Mouse (Mus musculus): ENCODE measurements around the gene Adig. TPM values are rescaled to one million over a fixed set of nuclear protein-coding genes. Genes with fewer than 3 reads are reported as not detected.

The Adig gene
- polyA plus RNA-seq, 1 experiment from 2014 or later, result not detected

DNA sequence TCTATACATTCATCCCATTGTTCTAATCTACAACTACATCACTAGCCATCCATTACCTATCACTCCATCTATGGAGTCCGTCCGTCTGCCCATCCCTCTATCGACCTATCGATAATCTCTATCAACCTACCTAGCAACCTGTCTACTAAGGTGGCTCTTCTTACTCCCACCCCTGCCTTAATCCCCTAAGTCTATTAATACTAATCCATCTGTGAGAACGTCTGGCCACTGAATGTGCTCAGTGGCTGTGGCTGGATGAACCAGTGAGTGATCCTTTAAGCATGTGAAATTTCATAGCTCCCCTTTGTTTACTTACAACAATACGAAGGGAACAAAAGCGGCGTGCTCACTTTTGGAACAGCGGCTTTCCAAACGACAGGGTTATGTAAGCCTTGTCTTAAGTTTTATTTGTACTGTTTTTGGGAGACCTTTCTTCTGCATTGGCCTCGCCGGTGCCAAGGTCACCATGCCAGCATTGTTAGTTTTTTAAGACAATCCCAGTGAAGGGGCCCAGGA lies 11.5 kb downstream of the Adig start:
- H3K4me3 ChIP-seq, result no peak overlapping the region
- 87% methylated on average over 12 of the region's 12 CpGs for WGBS
- no peaks in the 10 kb centered on the region for H3K36me3 ChIP-seq
- no peaks in the 10 kb centered on the region for H3K9me3 ChIP-seq
- no peak overlapping the region for H3K27ac ChIP-seq
- no peak for DNase-seq (ENCODE audit: low spot score)
- H3K4me1 ChIP-seq, result peaks cover 6% of the 10 kb centered on the region; the same call in 1 of the 2 replicates
- 0 out of 2 replicates have a peak, but pooled peaks cover 4% of the 10 kb centered on the region for H3K27me3 ChIP-seq (ENCODE audit: insufficient read depth, poor library complexity, severe bottlenecking)

DNA sequence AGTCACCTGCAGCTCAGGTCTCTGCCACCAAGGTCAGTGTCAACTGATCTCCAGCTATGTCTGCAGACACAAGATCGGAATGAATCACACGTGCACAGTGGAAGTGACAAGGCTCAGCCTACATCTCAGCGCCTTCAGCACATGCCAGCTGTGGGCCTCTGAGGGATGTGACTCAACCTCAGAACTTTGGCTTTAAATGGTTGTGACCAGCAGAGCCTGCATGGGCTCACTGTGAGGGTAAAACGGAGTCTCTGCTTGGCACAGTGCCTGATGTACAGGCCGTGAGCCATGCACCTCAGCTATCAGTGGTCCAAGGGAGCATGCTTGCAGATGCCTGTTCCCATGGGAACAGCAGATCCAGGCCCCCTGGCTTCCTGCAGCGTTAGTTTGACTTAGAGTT lies 16.2 kb downstream of the Adig start:
- no peak for DNase-seq (ENCODE audit: low spot score)
- no peaks in the 10 kb centered on the region for H3K36me3 ChIP-seq
- H3K27ac ChIP-seq, result no peak overlapping the region
- H3K9me3 ChIP-seq, result no peaks in the 10 kb centered on the region
- H3K27me3 ChIP-seq (ENCODE audit: insufficient read depth, poor library complexity, severe bottlenecking), result no peaks in the 10 kb centered on the region
- no peak overlapping the region for H3K4me3 ChIP-seq
- 69% methylated on average over 6 of the region's 6 CpGs for WGBS
- H3K4me1 ChIP-seq, result peaks cover 10% of the 10 kb centered on the region

DNA sequence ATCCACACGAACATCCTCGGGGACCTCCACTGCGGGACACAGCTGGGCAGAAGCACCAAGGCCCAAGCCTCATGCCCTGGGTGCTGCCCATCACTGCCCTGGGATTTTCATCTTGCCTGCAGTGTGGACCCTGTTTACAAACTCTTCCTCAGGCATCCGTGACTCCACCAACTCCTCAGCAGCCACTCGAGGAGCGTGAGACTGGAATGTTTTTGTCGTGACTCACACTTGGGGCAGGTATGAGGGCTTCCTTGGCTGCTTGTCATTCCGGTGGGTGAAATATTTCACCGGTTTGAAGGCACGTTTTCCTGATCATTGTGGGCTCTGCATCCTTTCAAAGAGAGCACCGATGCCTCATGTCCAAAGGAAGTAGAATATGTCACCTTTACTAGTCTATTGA lies 16.7 kb downstream of the Adig start:
- Histone ChIP-seq H3K27me3 (ENCODE audit: insufficient read depth, poor library complexity, severe bottlenecking) (no peaks in the 10 kb centered on the region), H3K27ac (no peak overlapping the region), H3K9me3 (no peaks in the 10 kb centered on the region), H3K4me1 (peaks cover 10% of the 10 kb centered on the region), H3K36me3 (no peaks in the 10 kb centered on the region), H3K4me3 (no peak overlapping the region)
- no peak for DNase-seq (ENCODE audit: low spot score)
- WGBS, result 61% methylated on average over 11 of the region's 11 CpGs

DNA sequence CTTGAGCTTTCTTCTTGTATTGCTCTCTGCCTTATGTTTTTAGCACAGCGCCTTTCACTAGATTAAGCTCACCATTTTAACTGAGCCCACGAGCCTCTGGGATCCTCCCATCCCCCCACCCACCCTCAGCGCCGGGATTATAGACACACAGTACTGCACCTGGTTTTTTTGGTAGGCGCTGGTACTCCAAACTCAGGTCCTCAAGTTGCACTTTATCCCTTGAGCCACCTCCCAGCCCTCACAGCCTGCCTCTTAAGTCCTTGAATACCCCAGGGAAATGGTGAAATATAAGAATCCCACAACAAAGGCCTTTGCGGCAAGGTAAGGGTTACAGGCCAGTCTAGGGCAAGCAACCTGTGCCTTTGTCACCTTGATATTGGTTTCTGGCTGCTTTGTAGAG lies 17.4 kb downstream of the Adig start:
- WGBS, result 77% methylated on average over 6 of the region's 6 CpGs
- Histone ChIP-seq H3K4me3 (no peak overlapping the region), H3K36me3 (no peaks in the 10 kb centered on the region), H3K27me3 (ENCODE audit: insufficient read depth, poor library complexity, severe bottlenecking) (no peaks in the 10 kb centered on the region), H3K4me1 (peaks cover 10% of the 10 kb centered on the region), H3K27ac (no peak overlapping the region), H3K9me3 (no peaks in the 10 kb centered on the region)
- DNase-seq (ENCODE audit: low spot score), result no peak

DNA sequence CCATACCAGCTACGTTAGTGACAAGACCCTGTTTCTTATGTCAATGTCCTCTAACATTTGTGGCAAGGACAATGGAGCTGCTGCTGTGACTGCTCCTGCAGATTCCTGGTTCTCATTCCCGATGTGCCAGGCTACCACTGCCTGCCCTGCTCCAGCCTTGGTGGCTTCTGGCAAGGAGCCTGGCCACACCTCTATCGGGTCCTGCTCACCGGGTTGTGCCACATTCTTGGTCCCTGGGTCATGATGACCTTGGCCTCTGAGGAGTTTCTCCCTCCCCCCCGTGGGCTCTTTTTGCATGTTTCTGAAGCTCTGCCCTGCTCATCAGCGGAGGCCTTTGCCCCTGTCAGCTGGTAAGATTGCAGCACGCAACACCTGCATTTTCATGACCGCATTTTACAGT lies 20.6 kb downstream of the Adig start:
- H3K9me3 ChIP-seq, result no peaks in the 10 kb centered on the region
- H3K4me3 ChIP-seq, result no peak overlapping the region
- 72% methylated on average over 8 of the region's 8 CpGs for WGBS
- H3K36me3 ChIP-seq, result no peaks in the 10 kb centered on the region
- H3K4me1 ChIP-seq, result peaks cover 12% of the 10 kb centered on the region
- no peak for DNase-seq (ENCODE audit: low spot score)
- no peaks in the 10 kb centered on the region for H3K27me3 ChIP-seq (ENCODE audit: insufficient read depth, poor library complexity, severe bottlenecking)
- H3K27ac ChIP-seq, result no peak overlapping the region

DNA sequence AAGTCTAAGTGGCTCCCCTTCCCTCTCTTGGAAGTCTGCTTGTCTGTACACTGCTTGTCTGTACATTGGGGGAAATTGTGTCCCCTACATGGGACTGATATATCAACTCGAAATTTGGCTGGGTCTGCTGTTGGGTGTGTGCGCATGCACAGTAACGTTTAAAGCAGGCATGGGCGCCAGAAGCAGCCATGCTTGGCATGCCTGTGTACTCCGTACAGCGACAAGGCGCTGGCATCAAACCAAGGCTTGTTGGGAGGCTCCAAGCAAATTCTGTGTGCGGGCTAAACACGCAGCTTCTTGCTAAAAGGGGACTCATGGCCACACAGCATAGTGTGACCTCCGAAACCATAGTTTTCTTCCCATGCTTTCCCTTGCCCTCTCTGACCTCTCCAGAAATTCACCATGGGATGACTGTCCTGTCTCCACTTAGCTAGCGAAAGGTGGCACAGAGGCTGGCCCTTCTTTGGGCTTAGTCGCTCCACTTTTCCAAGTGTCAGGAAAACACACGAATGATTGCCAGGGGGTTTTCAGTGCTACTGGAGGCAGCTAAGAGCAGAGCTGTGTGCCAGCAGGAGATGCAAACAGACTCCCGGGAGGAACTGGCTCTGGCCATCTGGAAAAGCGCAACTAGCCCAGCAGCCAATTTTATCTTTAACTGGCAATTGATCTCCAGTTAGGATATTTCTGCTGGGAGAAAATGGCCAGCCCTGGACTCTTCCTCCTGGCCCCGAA lies 21.9 kb downstream of the Adig start:
- DNase-seq (ENCODE audit: low spot score), result no peak
- H3K27me3 ChIP-seq (ENCODE audit: insufficient read depth, poor library complexity, severe bottlenecking), result 0 out of 2 replicates have a peak, but pooled peaks cover 4% of the 10 kb centered on the region
- H3K36me3 ChIP-seq, result no peaks in the 10 kb centered on the region
- H3K27ac ChIP-seq, result no peak overlapping the region
- 80% methylated on average over 16 of the region's 16 CpGs for WGBS
- no peaks in the 10 kb centered on the region for H3K9me3 ChIP-seq
- H3K4me1 ChIP-seq, result peaks cover 9% of the 10 kb centered on the region
- H3K4me3 ChIP-seq, result no peak overlapping the region

DNA sequence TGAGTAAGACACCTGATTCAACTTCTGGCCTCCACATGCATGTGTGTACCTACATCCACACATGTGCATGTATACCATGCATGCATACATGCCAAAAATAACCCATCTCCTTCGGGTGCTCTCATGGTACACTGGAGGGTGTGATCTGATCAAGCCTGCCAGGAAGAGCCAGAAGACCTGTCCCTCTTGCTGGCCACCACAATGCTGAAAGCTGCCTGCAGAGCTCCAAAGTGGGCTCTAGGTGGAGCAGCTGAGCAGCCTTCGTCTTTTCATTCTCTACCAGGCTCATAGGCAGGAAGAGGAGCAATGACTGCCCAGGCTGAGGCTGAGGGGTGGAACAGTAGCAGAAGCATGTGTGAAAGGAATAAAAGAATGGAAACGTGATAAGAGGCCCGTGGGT lies 31.7 kb downstream of the Adig start:
- Histone ChIP-seq H3K9me3 (no peaks in the 10 kb centered on the region), H3K27me3 (ENCODE audit: insufficient read depth, poor library complexity, severe bottlenecking) (peaks cover 3% of the 10 kb centered on the region; the same call in 1 of the 2 replicates), H3K27ac (no peak overlapping the region), H3K4me1 (no peaks in the 10 kb centered on the region), H3K36me3 (no peaks in the 10 kb centered on the region), H3K4me3 (no peak overlapping the region)
- DNase-seq (ENCODE audit: low spot score), result no peak
- WGBS, result 2% methylated on average over 4 of the region's 4 CpGs

DNA sequence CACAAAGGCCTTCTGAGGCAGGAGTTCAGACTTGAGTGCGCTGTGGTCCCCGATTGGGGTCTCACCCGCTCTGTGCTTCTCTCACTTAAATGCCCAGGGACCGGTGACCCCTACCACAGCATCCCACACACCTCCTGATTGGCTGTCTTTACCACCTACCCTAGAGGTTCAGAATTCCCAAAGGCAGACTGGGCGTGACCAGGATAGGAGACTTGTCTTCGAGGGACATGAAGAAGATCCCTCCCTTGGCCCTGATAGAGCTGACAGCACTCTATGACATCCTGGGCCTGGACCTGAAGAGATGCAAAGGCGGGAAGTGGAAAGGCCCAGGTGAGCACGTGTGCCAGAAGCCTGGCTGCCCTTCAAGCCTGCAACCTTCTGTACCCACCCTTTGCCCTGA lies 32.1 kb downstream of the Adig start:
- Histone ChIP-seq H3K36me3 (no peaks in the 10 kb centered on the region), H3K9me3 (no peaks in the 10 kb centered on the region), H3K4me3 (no peak overlapping the region), H3K27ac (no peak overlapping the region), H3K4me1 (no peaks in the 10 kb centered on the region), H3K27me3 (ENCODE audit: insufficient read depth, poor library complexity, severe bottlenecking) (peaks cover 8% of the 10 kb centered on the region; the same call in 1 of the 2 replicates)
- DNase-seq (ENCODE audit: low spot score), result no peak
- 69% methylated on average over 8 of the region's 8 CpGs for WGBS

DNA sequence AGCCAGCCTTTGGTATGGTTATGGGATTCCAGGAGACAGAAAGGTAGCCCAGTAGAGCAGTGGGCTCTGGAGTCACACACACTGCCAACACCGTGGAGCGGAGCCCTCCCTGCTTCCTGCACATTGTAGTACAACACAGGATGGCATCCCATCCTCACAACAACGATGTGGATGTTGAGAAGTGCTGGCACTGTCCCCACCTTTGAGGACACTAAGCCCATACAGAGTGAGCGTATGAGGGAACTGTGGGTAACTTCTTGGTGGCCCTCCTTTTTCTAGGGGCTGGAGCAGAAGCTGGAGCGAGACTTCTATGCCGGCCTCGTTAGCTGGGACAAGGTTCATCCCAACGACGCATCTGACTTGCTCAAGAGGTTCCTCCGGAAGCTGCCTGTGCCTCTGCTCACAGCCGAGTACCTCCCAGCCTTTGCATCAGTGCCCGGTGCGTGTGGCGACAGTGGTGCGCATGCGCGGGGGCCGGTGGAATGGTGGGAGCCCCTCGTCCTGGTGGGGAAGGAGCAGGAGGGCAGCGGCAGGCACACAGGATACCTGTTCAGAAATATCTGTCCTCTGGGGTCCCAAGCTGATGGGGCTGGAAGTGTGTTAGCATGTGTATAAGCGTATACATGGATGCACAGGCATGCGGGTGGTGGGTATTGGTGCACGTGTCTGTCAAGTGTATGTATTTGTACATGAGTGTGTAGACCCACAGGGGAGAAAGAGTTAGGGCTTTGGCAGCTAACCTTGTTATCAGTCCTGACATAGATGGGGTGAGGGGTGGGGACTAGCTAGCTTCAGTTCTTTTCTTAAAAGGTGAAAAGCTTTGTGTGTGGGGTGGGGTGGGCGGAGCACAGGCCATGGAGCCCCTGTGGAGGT lies 37.3 kb downstream of the Adig start:
- peak overlapping the region; percentile 34 for H3K4me3 ChIP-seq
- no peaks in the 10 kb centered on the region for H3K4me1 ChIP-seq
- peaks cover 39% of the 10 kb centered on the region; the same call in 1 of the 2 replicates for H3K27me3 ChIP-seq (ENCODE audit: insufficient read depth, poor library complexity, severe bottlenecking)
- no peaks in the 10 kb centered on the region for H3K36me3 ChIP-seq
- no peak for DNase-seq (ENCODE audit: low spot score)
- 43% methylated on average over 24 of the region's 24 CpGs for WGBS
- H3K27ac ChIP-seq, result no peak overlapping the region
- no peaks in the 10 kb centered on the region for H3K9me3 ChIP-seq

DNA sequence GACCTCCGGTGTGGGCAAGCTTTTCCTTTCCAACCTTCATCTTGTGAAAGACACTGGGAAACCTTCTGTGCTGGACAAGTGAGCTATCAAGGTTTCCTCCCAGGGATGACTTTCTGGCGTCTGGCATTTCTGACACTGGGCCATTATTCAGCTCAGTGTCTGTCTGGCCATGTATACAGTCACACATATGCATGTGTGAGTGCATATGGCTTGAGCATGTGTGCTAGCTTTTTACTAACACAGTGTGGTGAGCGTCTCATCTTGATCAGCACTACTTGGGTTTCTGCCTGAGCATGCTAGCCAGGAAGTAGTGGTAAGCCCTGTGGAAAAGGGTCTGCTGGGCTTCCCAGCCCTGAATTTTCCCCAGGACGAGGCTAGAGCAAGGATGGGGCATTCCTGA lies 38.9 kb downstream of the Adig start:
- WGBS, result 48% methylated on average over 4 of the region's 4 CpGs
- H3K4me1 ChIP-seq, result no peaks in the 10 kb centered on the region
- no peak overlapping the region for H3K27ac ChIP-seq
- no peak overlapping the region for H3K4me3 ChIP-seq
- H3K27me3 ChIP-seq (ENCODE audit: insufficient read depth, poor library complexity, severe bottlenecking), result peaks cover 47% of the 10 kb centered on the region; the same call in 1 of the 2 replicates
- DNase-seq (ENCODE audit: low spot score), result no peak
- no peaks in the 10 kb centered on the region for H3K9me3 ChIP-seq
- H3K36me3 ChIP-seq, result no peaks in the 10 kb centered on the region

DNA sequence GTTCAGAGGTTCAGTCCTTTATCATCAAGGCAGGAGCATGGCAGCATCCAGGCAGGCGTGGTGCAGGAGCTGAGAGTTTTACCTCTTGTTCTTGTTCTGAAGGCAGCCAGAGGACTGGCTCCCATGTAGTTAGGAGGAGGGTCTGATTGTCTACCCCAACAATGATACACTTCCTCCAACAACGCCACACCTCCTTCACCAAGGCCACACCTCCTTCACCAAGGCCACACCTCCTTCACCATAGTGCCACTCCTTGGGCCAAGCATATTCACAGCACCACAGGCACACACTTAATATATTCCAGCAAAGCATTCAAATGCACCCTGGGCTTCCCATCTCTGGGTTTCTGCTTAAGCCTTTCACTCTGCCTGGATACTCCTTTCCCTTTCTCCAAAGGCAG lies 42.9 kb downstream of the Adig start:
- 58% methylated on average over 2 of the region's 2 CpGs for WGBS
- H3K27me3 ChIP-seq (ENCODE audit: insufficient read depth, poor library complexity, severe bottlenecking), result peaks cover 66% of the 10 kb centered on the region

DNA sequence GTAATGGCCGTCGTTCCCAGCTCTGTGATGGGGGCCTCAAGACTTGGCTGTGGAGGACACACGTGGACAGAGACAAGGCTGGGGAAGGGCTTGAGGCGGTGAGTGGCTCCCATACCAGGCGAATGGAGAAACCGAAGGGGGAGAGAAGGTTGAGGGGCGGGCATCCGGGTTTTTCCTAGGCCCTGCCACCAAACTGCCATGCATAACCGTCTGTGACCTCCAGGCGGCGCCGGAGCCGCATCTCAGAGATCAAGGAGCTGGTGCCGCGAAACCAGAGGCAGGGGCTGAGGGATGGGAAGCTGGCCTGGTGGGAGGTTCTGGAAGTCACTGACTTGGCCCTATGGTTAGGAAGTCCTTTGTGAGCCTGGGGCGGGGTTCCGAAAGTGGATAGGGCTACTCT lies 44.3 kb downstream of the Adig start:
- DNase-seq (ENCODE audit: low spot score), result peak; percentile 90
- H3K9me3 ChIP-seq, result no peaks in the 10 kb centered on the region
- no peaks in the 10 kb centered on the region for H3K36me3 ChIP-seq
- no peaks in the 10 kb centered on the region for H3K4me1 ChIP-seq
- peak overlapping the region; percentile 3; the same call in 1 of the 2 replicates for H3K4me3 ChIP-seq
- 5% methylated on average over 17 of the region's 17 CpGs for WGBS
- H3K27ac ChIP-seq, result no peak overlapping the region
- peaks cover 67% of the 10 kb centered on the region for H3K27me3 ChIP-seq (ENCODE audit: insufficient read depth, poor library complexity, severe bottlenecking)

More for the DNA sequence above, 42.9 kb downstream of the Adig start:
- no peak for DNase-seq (ENCODE audit: low spot score)
- Histone ChIP-seq H3K9me3 (no peaks in the 10 kb centered on the region), H3K4me1 (no peaks in the 10 kb centered on the region), H3K4me3 (no peak overlapping the region), H3K36me3 (no peaks in the 10 kb centered on the region), H3K27ac (no peak overlapping the region)

DNA sequence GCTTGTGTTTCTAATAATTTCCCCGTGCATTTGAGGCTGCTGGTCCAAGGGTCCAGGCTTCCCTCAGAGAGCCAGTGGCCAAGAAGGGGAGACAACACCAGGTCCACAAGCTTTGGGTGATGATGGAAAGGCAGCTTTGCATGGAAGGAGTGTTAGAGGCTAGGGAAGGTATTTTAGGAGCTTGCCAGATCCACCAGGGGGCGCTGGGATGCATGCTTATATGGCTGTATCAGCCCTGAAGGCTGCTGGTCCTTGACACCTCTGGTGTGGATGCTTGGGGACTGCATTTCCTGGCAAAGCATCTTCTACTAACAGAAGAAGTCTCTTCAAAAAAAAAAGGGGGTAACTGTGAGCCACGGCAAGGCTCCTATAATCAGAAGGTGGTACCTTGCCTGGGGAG lies 47.7 kb downstream of the Adig start:
- WGBS, result 0% methylated on average over 3 of the region's 3 CpGs
- H3K27ac ChIP-seq, result no peak overlapping the region
- no peaks in the 10 kb centered on the region for H3K4me1 ChIP-seq
- H3K4me3 ChIP-seq, result no peak overlapping the region
- no peaks in the 10 kb centered on the region for H3K9me3 ChIP-seq
- no peak for DNase-seq (ENCODE audit: low spot score)
- H3K36me3 ChIP-seq, result no peaks in the 10 kb centered on the region
- H3K27me3 ChIP-seq (ENCODE audit: insufficient read depth, poor library complexity, severe bottlenecking), result peaks cover 77% of the 10 kb centered on the region
